Mouse (Mus musculus): ENCODE data around the gene Cpsf2. TPM values are rescaled to one million over a fixed set of nuclear protein-coding genes. Genes with fewer than 3 reads are reported as not detected.
"Not testable (repeated sequence)": the region's sequence is repeated elsewhere in the genome, so short reads cannot be mapped to it uniquely, and the experiment has no call there.

Gene Cpsf2
- polyA plus RNA-seq (2014; fragmentation: Nextera tagmentation; extraction: Ambion mirVana), result 27.3 and 29.2 TPM in 2 replicates

DNA sequence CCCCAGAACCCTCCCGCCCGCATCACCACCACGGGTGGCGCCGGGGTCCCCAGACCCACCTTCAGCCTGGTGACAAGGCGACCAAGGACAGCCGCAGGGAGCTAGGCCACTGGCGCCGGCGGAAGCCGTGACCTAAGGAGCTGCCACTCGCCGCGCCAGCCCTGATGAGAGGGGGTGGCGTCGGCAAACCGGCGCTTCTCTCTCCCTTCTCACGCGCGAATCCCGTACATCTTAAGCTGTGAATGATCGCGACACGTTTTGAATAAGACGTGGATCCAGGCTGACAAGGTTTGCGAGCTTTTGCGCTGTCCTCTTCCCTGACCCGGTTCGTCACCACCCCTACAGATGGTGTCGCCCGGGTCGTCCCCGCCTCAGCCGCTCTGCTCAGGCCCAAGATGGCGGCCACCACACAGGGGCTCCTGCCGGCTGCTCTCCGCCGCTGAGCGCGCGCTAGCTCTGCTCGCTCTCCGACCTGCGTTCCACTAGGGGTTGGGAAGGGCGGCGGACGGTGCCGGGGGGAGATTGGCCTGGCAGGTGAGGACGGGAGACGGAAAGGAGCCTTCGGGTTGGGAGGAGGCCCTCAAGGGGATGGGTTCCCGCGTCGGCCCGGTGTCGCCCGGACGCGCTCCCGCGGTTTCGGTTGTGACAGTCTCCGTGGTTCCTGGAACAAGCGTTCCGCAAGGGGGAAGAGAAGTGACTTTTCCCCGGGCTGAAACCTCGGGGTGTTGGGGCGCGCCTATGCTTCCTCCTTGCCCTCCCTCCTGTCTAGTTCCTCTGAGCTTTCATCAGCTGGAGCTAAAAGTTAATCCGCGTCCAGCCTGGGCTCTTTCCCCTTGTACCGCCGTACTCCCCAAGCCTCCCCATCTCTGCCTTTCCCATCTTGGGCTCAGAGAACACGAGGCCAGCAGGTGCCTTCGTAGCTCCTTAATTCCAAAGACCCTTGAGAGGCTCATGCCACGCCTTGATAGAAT is at the start of gene Cpsf2:
TSS of gene Cpsf2 (plus strand) at position 388 of the 971 bp plus-strand sequence.
- H3K36me3 ChIP-seq (ENCODE audit: control insufficient read depth, insufficient read depth, low read length), result 0 out of 2 replicates have a peak, but pooled peaks cover 10% of the 10 kb centered on the region
- DNase-seq (ENCODE audit: low spot score) (peak; percentile 91), ATAC-seq (ENCODE audit: low read depth) (peak; percentile 96)
- WGBS, result under 1% methylated on average over 46 of the region's 77 CpGs
- peak within 1 kb of the TSS; percentile 93 for H3K27ac ChIP-seq (replicated peaks; ENCODE audit: low read depth, low read length)
- no peaks in the 10 kb centered on the region for H3K9me3 ChIP-seq (ENCODE audit: control insufficient read depth, low read length)
- no peaks in the 10 kb centered on the region for H3K27me3 ChIP-seq (replicated peaks; ENCODE audit: control insufficient read depth, insufficient read depth, low read length)
- H3K4me1 ChIP-seq (ENCODE audit: control insufficient read depth, insufficient read depth, low read length), result peaks cover 8% of the 10 kb centered on the region
- peak within 1 kb of the TSS; percentile 74 for H3K4me2 ChIP-seq (ENCODE audit: low read depth, low read length)
- peak within 1 kb of the TSS; percentile 95 for H3K9ac ChIP-seq (ENCODE audit: low read depth, low read length)
- H3K4me3 ChIP-seq (ENCODE audit: low read depth, low read length), result peak within 1 kb of the TSS; percentile 88

DNA sequence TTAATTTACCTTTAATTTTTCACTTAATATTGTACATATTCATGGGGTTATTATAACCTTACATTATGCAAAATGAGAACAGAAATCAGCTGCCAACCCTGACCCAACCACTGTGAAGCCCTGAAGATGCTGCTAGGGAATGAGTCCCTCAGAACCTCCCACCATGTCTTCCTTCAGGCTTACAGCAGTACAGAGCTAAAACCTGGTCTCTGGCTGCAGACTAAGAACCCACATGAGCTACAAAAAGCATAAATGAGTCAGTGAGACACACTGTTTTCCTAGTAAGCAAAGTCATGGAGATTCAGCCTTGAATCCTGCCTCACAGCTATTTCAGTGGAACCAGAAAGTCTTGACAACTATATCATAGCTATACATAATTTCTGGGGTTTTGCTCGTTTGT is 47.4 kb upstream of the Cpsf2 start:
- DNase-seq (ENCODE audit: low spot score) (no peak), ATAC-seq (ENCODE audit: low read depth) (no peak)
- WGBS, result 86% methylated on average over 1 of the region's 1 CpGs
- Histone ChIP-seq H3K27me3 (replicated peaks; ENCODE audit: control insufficient read depth, insufficient read depth, low read length) (no peaks in the 10 kb centered on the region), H3K4me2 (ENCODE audit: low read depth, low read length) (no peak overlapping the region), H3K27ac (replicated peaks; ENCODE audit: low read depth, low read length) (no peak overlapping the region), H3K4me1 (ENCODE audit: control insufficient read depth, insufficient read depth, low read length) (no peaks in the 10 kb centered on the region), H3K36me3 (ENCODE audit: control insufficient read depth, insufficient read depth, low read length) (peaks cover 87% of the 10 kb centered on the region), H3K9me3 (ENCODE audit: control insufficient read depth, low read length) (no peaks in the 10 kb centered on the region), H3K4me3 (ENCODE audit: low read depth, low read length) (no peak overlapping the region), H3K9ac (ENCODE audit: low read depth, low read length) (no peak overlapping the region)

DNA sequence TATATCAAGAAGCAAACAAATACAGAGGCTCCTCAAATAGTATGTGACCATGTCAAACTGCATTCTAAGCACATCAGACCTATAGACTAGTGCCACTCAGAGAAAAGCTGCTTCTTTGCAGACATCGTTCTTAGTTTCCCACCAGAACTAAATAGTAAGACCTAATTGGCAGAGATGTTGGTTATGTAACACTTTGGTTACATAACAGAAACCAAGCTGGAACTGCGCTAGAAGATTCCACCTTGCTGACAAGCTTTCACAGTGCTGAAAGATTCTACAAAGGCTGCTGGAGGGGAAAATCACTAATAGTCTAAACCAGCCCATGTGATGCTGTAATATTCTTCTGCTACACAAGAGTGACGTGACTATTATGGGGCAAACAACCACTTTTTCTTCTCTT is 40.6 kb upstream of the Cpsf2 start:
- ATAC-seq (ENCODE audit: low read depth) (no peak), DNase-seq (ENCODE audit: low spot score) (no peak)
- Histone ChIP-seq H3K36me3 (ENCODE audit: control insufficient read depth, insufficient read depth, low read length) (peaks cover 78% of the 10 kb centered on the region), H3K4me1 (ENCODE audit: control insufficient read depth, insufficient read depth, low read length) (no peaks in the 10 kb centered on the region), H3K4me2 (ENCODE audit: low read depth, low read length) (no peak overlapping the region), H3K27me3 (replicated peaks; ENCODE audit: control insufficient read depth, insufficient read depth, low read length) (no peaks in the 10 kb centered on the region), H3K27ac (replicated peaks; ENCODE audit: low read depth, low read length) (no peak overlapping the region), H3K4me3 (ENCODE audit: low read depth, low read length) (no peak overlapping the region), H3K9ac (ENCODE audit: low read depth, low read length) (no peak overlapping the region), H3K9me3 (ENCODE audit: control insufficient read depth, low read length) (no peaks in the 10 kb centered on the region)
- 99% methylated on average over 3 of the region's 3 CpGs for WGBS

DNA sequence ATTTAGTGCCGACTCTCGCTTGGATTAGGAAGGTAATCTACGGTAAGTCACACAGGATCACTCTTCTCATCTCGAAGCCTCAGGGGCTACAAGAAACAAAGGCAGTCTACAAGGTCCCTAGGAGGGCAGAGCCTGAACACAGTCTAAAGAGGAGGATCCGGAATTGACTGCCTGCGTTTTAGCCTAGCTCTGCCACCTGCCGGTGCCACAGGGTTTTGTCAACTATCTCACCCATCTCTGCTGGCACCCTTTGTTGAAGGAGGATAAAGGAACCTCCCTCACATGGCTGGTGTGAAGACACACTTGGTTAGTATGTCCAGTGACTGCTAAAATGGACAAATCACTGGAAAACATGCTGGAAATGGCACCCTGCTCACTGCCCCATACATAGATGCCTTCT is 38.2 kb upstream of the Cpsf2 start:
- 82% methylated on average over 7 of the region's 7 CpGs for WGBS
- no peak overlapping the region for H3K4me2 ChIP-seq (ENCODE audit: low read depth, low read length)
- H3K36me3 ChIP-seq (ENCODE audit: control insufficient read depth, insufficient read depth, low read length), result peaks cover 77% of the 10 kb centered on the region
- no peak overlapping the region for H3K9ac ChIP-seq (ENCODE audit: low read depth, low read length)
- H3K9me3 ChIP-seq (ENCODE audit: control insufficient read depth, low read length), result no peaks in the 10 kb centered on the region
- H3K27me3 ChIP-seq (replicated peaks; ENCODE audit: control insufficient read depth, insufficient read depth, low read length), result no peaks in the 10 kb centered on the region
- H3K4me1 ChIP-seq (ENCODE audit: control insufficient read depth, insufficient read depth, low read length), result no peaks in the 10 kb centered on the region
- no peak for DNase-seq (ENCODE audit: low spot score)
- no peak for ATAC-seq (ENCODE audit: low read depth)
- H3K4me3 ChIP-seq (ENCODE audit: low read depth, low read length), result no peak overlapping the region
- no peak overlapping the region for H3K27ac ChIP-seq (replicated peaks; ENCODE audit: low read depth, low read length)

DNA sequence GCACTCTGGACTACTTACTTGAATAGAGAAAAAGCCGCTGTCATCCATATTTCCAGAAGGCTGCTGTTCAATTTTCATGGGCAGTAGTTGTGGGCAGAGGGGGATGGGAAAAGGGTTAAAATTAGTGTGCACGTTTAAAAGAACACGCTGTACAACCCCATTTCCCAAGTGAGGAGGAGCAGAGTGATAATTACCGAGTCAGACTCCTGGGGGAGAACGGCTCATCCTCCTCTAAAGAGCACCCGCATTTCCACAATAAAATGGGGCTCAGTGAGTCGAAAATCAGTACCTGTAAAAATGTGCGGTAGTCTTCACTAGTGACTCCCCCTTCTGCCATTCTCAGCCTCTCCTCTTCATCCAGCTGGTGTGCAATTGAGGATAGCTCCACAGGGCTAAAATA is 27.8 kb upstream of the Cpsf2 start:
- H3K4me1 ChIP-seq (ENCODE audit: control insufficient read depth, insufficient read depth, low read length), result no peaks in the 10 kb centered on the region
- no peak overlapping the region for H3K27ac ChIP-seq (replicated peaks; ENCODE audit: low read depth, low read length)
- H3K36me3 ChIP-seq (ENCODE audit: control insufficient read depth, insufficient read depth, low read length), result peaks cover 29% of the 10 kb centered on the region
- ATAC-seq (ENCODE audit: low read depth) (no peak), DNase-seq (ENCODE audit: low spot score) (peak; percentile 3)
- no peak overlapping the region for H3K4me3 ChIP-seq (ENCODE audit: low read depth, low read length)
- WGBS, result 84% methylated on average over 8 of the region's 8 CpGs
- H3K9ac ChIP-seq (ENCODE audit: low read depth, low read length), result no peak overlapping the region
- no peak overlapping the region for H3K4me2 ChIP-seq (ENCODE audit: low read depth, low read length)
- no peaks in the 10 kb centered on the region for H3K9me3 ChIP-seq (ENCODE audit: control insufficient read depth, low read length)
- no peaks in the 10 kb centered on the region for H3K27me3 ChIP-seq (replicated peaks; ENCODE audit: control insufficient read depth, insufficient read depth, low read length)

DNA sequence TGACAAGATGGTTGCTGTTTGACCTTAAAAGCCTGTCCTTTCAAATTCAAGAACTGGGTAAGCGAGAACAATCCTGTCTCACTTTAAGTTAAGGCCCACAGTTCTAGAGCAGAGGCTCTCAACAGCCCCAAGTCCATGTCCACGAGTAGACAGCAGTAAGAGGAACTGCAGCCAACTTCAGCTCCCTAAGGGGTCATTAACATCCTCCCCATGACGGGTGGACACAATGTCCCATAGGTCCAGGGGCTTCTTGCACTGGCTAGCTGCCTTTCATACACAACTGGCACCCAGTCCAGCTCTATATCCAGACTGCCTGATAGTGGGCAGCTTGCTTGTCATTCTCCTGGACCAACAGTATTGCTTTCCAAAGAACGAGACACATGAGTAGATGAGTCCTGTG is 27.0 kb upstream of the Cpsf2 start:
- no peak for ATAC-seq (ENCODE audit: low read depth)
- WGBS, result 77% methylated on average over 4 of the region's 4 CpGs
- H3K4me2 ChIP-seq (ENCODE audit: low read depth, low read length), result no peak overlapping the region

DNA sequence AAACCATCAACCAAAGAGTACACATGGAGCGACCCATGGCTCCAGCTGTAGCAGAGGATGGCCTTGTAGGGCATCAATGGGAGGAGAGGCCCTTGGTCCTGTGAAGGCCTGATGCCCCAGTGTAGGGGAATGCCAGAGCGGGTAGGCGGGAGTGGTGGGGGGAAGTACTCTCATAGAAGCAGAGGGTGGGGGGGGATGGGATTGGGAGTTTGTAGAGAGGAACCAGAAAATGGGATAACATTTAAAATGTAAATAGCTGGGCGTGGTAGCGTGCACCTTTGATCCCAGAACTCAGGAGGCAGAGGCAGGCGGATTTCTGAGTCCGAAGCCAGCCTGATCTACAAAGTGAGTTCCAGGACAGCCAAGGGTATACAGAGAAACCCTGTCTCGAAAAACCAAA is 20.0 kb upstream of the Cpsf2 start:
- over 99% methylated on average over 8 of the region's 8 CpGs for WGBS
- H3K9me3 ChIP-seq (ENCODE audit: control insufficient read depth, low read length); H3K36me3 ChIP-seq (ENCODE audit: control insufficient read depth, insufficient read depth, low read length); H3K27me3 ChIP-seq (replicated peaks; ENCODE audit: control insufficient read depth, insufficient read depth, low read length); DNase-seq (ENCODE audit: low spot score); ATAC-seq (ENCODE audit: low read depth); H3K4me2 ChIP-seq (ENCODE audit: low read depth, low read length); H3K27ac ChIP-seq (replicated peaks; ENCODE audit: low read depth, low read length); H3K4me3 ChIP-seq (ENCODE audit: low read depth, low read length); H3K9ac ChIP-seq (ENCODE audit: low read depth, low read length); H3K4me1 ChIP-seq (ENCODE audit: control insufficient read depth, insufficient read depth, low read length): not testable (repeated sequence)

More for the DNA sequence above, 27.0 kb upstream of the Cpsf2 start:
- Histone ChIP-seq H3K9ac (ENCODE audit: low read depth, low read length) (no peak overlapping the region), H3K9me3 (ENCODE audit: control insufficient read depth, low read length) (no peaks in the 10 kb centered on the region), H3K36me3 (ENCODE audit: control insufficient read depth, insufficient read depth, low read length) (peaks cover 25% of the 10 kb centered on the region), H3K27me3 (replicated peaks; ENCODE audit: control insufficient read depth, insufficient read depth, low read length) (no peaks in the 10 kb centered on the region), H3K4me1 (ENCODE audit: control insufficient read depth, insufficient read depth, low read length) (no peaks in the 10 kb centered on the region), H3K4me3 (ENCODE audit: low read depth, low read length) (no peak overlapping the region), H3K27ac (replicated peaks; ENCODE audit: low read depth, low read length) (no peak overlapping the region)
- DNase-seq (ENCODE audit: low spot score), result no peak

DNA sequence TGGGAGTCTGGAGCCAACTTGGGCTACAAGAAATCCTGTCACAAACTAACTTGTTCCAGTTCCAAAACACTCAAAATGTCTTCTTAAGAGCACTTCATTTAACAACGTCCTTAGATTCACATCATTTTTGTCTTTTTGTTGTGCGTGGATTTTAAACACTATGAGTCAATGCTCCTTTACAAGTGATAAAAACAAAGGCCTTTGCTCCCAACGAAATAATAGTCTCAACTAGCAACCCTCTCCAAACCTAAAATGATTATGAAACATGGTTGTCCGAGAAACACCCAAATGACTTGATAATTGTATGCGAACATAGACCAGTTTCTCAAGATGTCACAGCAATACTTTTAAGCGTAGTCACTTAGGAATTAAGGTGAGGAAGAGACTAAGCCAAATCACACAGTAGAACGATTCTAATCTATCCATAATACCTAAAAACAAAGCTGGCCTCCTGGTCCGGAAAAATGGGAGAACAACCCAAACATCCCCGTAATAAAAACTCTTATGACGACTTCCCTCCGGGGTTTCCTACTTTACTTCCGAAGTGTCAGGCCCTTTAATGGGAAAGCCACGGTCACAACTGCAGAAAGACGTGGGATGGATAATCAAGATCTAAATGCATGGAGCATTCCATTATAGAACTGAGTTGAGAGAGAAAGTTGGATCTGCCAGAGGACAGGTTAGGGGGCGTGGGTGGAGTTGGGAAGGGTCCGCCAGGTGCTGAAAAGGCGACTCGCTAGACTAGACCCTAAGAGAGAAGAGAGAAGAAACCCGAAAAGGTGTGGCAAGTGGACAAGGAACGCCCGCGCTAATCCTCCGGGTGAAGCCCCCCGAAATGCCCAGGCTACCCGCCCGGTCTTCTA is 18.5 kb upstream of the Cpsf2 start:
- Histone ChIP-seq H3K9ac (ENCODE audit: low read depth, low read length) (peak overlapping the region; percentile 80), H3K27me3 (replicated peaks; ENCODE audit: control insufficient read depth, insufficient read depth, low read length) (no peaks in the 10 kb centered on the region), H3K4me2 (ENCODE audit: low read depth, low read length) (peak overlapping the region; percentile 56), H3K36me3 (ENCODE audit: control insufficient read depth, insufficient read depth, low read length) (no peaks in the 10 kb centered on the region), H3K9me3 (ENCODE audit: control insufficient read depth, low read length) (no peaks in the 10 kb centered on the region), H3K27ac (replicated peaks; ENCODE audit: low read depth, low read length) (peak overlapping the region; percentile 80; the same call in 1 of the 2 replicates), H3K4me1 (ENCODE audit: control insufficient read depth, insufficient read depth, low read length) (peaks cover 9% of the 10 kb centered on the region), H3K4me3 (ENCODE audit: low read depth, low read length) (peak overlapping the region; percentile 80)
- no peak for DNase-seq (ENCODE audit: low spot score)
- peak; percentile 48 for ATAC-seq (ENCODE audit: low read depth)
- 12% methylated on average over 26 of the region's 26 CpGs for WGBS
